Mouse (Mus musculus) cerebellum, adult 18-20 months (tissue): ENCODE data around the gene Tufm.
A peak's percentile ranks its signal among the peaks of the same experiment; 100 is the strongest.

Experiments used
- DNase-seq, 2 experiments: peaks; one replicate each; pipeline ENCODE4 v3.0.0; 2021

The Tufm gene

GRCm38 (mm10) chr7:126487052-126487483, at the start of gene Tufm:
Tufm (plus strand) TSS chr7:126487361.
- peak; percentile 95 to 99 for DNase-seq

GRCm38 (mm10) chr7:126440134-126440533, 47.0 kb upstream of the Tufm start:
- no peak for DNase-seq

- DNase-seq = no peak
Measured at GRCm38 (mm10) chr7:126443997-126444396, 43.2 kb upstream of the Tufm start.

- DNase-seq = no peak
Measured at GRCm38 (mm10) chr7:126444536-126444935, 42.6 kb upstream of the Tufm start.

- DNase-seq = no peak
Measured at GRCm38 (mm10) chr7:126445104-126445815, 41.9 kb upstream of the Tufm start.

GRCm38 (mm10) chr7:126446217-126446616, 40.9 kb upstream of the Tufm start:
- DNase-seq = no peak

GRCm38 (mm10) chr7:126448481-126448880, 38.7 kb upstream of the Tufm start:
- no peak for DNase-seq

GRCm38 (mm10) chr7:126449991-126450390, 37.2 kb upstream of the Tufm start:
- no peak for DNase-seq

- no peak for DNase-seq
Measured at GRCm38 (mm10) chr7:126450641-126451040, 36.5 kb upstream of the Tufm start.

- DNase-seq = no peak
Measured at GRCm38 (mm10) chr7:126452244-126452643, 34.9 kb upstream of the Tufm start.

- no peak for DNase-seq
Measured at GRCm38 (mm10) chr7:126453861-126454260, 33.3 kb upstream of the Tufm start.

GRCm38 (mm10) chr7:126455242-126455641, 31.9 kb upstream of the Tufm start:
- no peak for DNase-seq

- DNase-seq = no peak
Measured at GRCm38 (mm10) chr7:126456382-126457266, 30.5 kb upstream of the Tufm start.

- no peak for DNase-seq
Measured at GRCm38 (mm10) chr7:126458225-126458624, 28.9 kb upstream of the Tufm start.

- DNase-seq = no peak
Measured at GRCm38 (mm10) chr7:126458844-126459618, 28.1 kb upstream of the Tufm start.

- DNase-seq = no peak
Measured at GRCm38 (mm10) chr7:126460623-126461399, 26.4 kb upstream of the Tufm start.

- no peak for DNase-seq
Measured at GRCm38 (mm10) chr7:126461626-126462025, 25.5 kb upstream of the Tufm start.

- no peak for DNase-seq
Measured at GRCm38 (mm10) chr7:126463004-126463403, 24.2 kb upstream of the Tufm start, which contains the start of gene Atp2a1. Atp2a1 (minus strand) TSS chr7:126463108.

GRCm38 (mm10) chr7:126463547-126463946, 23.6 kb upstream of the Tufm start:
- DNase-seq = no peak

GRCm38 (mm10) chr7:126464121-126464520, 23.0 kb upstream of the Tufm start:
- DNase-seq = no peak

- no peak for DNase-seq
Measured at GRCm38 (mm10) chr7:126464836-126465235, 22.3 kb upstream of the Tufm start.
